In the genomic region with DNA sequence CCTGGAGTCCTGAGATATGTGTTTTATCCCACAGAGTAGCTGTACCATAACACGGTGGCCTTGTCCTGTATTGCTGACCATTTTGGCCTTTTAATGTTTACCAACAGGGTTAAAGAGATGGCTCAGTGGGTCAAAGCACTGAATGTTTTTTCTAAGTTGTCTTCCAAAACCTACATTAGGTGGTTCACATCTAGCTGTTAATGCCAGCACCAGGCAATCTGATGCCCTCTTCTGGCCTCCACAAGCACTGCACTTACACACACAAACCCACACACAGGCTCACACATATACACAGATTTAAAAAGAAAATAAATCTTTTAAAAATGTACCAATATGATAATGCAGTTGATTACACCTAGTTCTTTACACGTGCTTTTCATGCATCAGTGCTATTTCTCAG, we compare ENCODE assay signal across 10 mouse cellular contexts. TPM values are rescaled to one million over a fixed set of nuclear protein-coding genes. Genes with fewer than 3 reads are reported as not detected.
A peak's percentile ranks its signal among the peaks of the same experiment; 100 is the strongest.
DNase-seq lines count a peak whose midpoint lies in the region; ATAC-seq and TF ChIP-seq lines count a peak whose summit lies in the region.
"Had no signal": no experiment of that assay in that cellular context is flagged by ENCODE, and none has a peak within 500 bp of the region (broad histone marks: within the 10 kb centered on the region; RNA-seq: fewer than 3 reads in every experiment).

No protein-coding gene starts in this region.

- no peak for TF ChIP-seq CTCF in thymus, adult 2 months (IDR thresholded peaks at IDR 0.05; ENCODE audit: borderline replicate concordance, control insufficient read depth, extremely low read depth, insufficient read depth, low read length, poor library complexity)

- no peaks in the 10 kb centered on the region for H3K27me3 ChIP-seq in thymus, adult 2 months (ENCODE audit: control insufficient read depth, insufficient read depth, low read length)
- H3K27me3 ChIP-seq: liver, embryonic 15.5 days; stomach, embryonic 15.5 days had no signal

- no peaks in the 10 kb centered on the region for H3K4me1 ChIP-seq in thymus, adult 2 months (replicated peaks; ENCODE audit: control insufficient read depth, insufficient read depth, low read length)
- H3K4me1 ChIP-seq: liver, embryonic 15.5 days; stomach, embryonic 15.5 days had no signal

- intact Hi-C loops in heart, postnatal 10 days (cut with DNase I) = no loop called here

- H3K4me3 ChIP-seq in thymus, adult 2 months (ENCODE audit: control insufficient read depth, insufficient read depth, low read length) = no peak overlapping the region
- H3K4me3 ChIP-seq: liver, embryonic 15.5 days; stomach, embryonic 15.5 days had no signal

- H3K36me3 ChIP-seq in thymus, adult 2 months (ENCODE audit: control insufficient read depth, insufficient read depth, low read length) = no peaks in the 10 kb centered on the region
- H3K36me3 ChIP-seq: liver, embryonic 15.5 days had no signal

- no peak for TF ChIP-seq POLR2A in thymus, adult 2 months (IDR thresholded peaks at IDR 0.05; ENCODE audit: control insufficient read depth, extremely low read depth, insufficient read depth, low read length, poor library complexity)

- peak; percentile 52 for ATAC-seq in granulocyte monocyte progenitor cell, adult 5-6 weeks (replicated peaks; ENCODE audit: poor library complexity, severe bottlenecking)

- 97% methylated on average over 2 of the region's 2 CpGs for WGBS in thymus, adult 2 months

- H3K27ac ChIP-seq in thymus, adult 2 months (ENCODE audit: control insufficient read depth, insufficient read depth, low read length) = no peak overlapping the region
- H3K27ac ChIP-seq: liver, embryonic 15.5 days; stomach, embryonic 15.5 days had no signal

- DNase-seq in kidney, adult 18-20 months = peak; percentile 18
- no peak for DNase-seq in kidney, adult 11 months
- peak; percentile 23 for DNase-seq in thymus, adult 2 months
- no peak for DNase-seq in thymus, adult 18-20 months
- DNase-seq in frontal cortex, postnatal 25 days (ENCODE audit: low spot score in 2 of 2) = no peak
- DNase-seq in frontal cortex, postnatal 36 days (ENCODE audit: low spot score in 2 of 2) = no peak
- DNase-seq in heart, postnatal 10 days = no peak

RNA-seq across cellular contexts. Expression of a gene that starts 17.7 kb away (rescaled TPM):
- 21.3 and 25.7 TPM in 2 replicates for polyA plus RNA-seq in thymus, adult 2 months (2012; rRNA removed)
- 18.0 and 27.8 TPM in 2 replicates for total RNA-seq in granulocyte monocyte progenitor cell, adult 5-6 weeks (2014; fragmentation: Nextera tagmentation)
- total RNA-seq in granulocyte monocyte progenitor cell, adult 5-6 weeks (2017) = 27.3 and 58.6 TPM in 2 replicates
- total RNA-seq in heart, postnatal 10 days (2021) = 10 to 100 TPM; 20.0 to 21.0 TPM

RNA-seq across cellular contexts. Expression of a gene that starts 19.3 kb away (rescaled TPM):
- 1.0 and 1.3 TPM in 2 replicates for polyA plus RNA-seq in thymus, adult 2 months (2012; rRNA removed)
- total RNA-seq in granulocyte monocyte progenitor cell, adult 5-6 weeks (2014; fragmentation: Nextera tagmentation) = 5.5 and 12.8 TPM in 2 replicates
- 17.7 and 18.2 TPM in 2 replicates for total RNA-seq in granulocyte monocyte progenitor cell, adult 5-6 weeks (2017)
- 1 to 10 TPM; 1.9 to 2.3 TPM for total RNA-seq in heart, postnatal 10 days (2021)

Comparison
In these comparisons a context has a peak if more than half of its experiments do, and no peak if none do; other contexts are left out.
1. DNase-seq: peak in kidney, adult 18-20 months (single experiment) and thymus, adult 2 months (single experiment); none in kidney, adult 11 months (single experiment), thymus, adult 18-20 months (0 of 2), frontal cortex, postnatal 25 days (0 of 2), frontal cortex, postnatal 36 days (0 of 2) and heart, postnatal 10 days (0 of 2).